Mouse (Mus musculus): ENCODE measurements around the gene 4922502D21Rik. TPM values are rescaled to one million over a fixed set of nuclear protein-coding genes. Genes with fewer than 3 reads are reported as not detected.

Gene 4922502D21Rik
- total RNA-seq (2023) = not detected in 2 replicates

GRCm38 (mm10) chr6:129331610-129332009, at the start of gene 4922502D21Rik:
Gene 4922502D21Rik (minus strand): TSS chr6:129331796.

GRCm38 (mm10) chr6:129342391-129342790, 10.8 kb upstream of the 4922502D21Rik start, which contains the start of gene Clec12a:
Gene Clec12a (plus strand): TSS chr6:129342691.

GRCm38 (mm10) chr6:129275220-129275619, 56.4 kb downstream of the 4922502D21Rik start, which contains the start of gene Cd69:
Gene Cd69 (minus strand): TSS chr6:129275436.

Other genes starting within 250 kb of the 4922502D21Rik start
- gene Clec2e, start 230.9 kb downstream of the 4922502D21Rik start, total RNA-seq (2023) = 0.18 TPM in 1 of 2 replicates, not detected in the other
- gene Clec2d, start 151.2 kb downstream of the 4922502D21Rik start, total RNA-seq (2023) = 14.3 and 24.8 TPM in 2 replicates
- gene Cd69, start 56.4 kb downstream of the 4922502D21Rik start, total RNA-seq (2023) = 39.1 and 48.5 TPM in 2 replicates
- gene Clec12a, start 10.9 kb upstream of the 4922502D21Rik start, total RNA-seq (2023) = 157 TPM in 2 replicates
- not detected in 2 replicates for gene Clec12b, start 54.1 kb upstream of the 4922502D21Rik start, total RNA-seq (2023)
- gene Clec1b, start 65.5 kb upstream of the 4922502D21Rik start, total RNA-seq (2023) = 12.0 and 13.0 TPM in 2 replicates
- 0.92 and 2.7 TPM in 2 replicates for gene Clec9a, start 77.1 kb upstream of the 4922502D21Rik start, total RNA-seq (2023)
- gene Clec1a, start 120.2 kb upstream of the 4922502D21Rik start, total RNA-seq (2023) = 0.23 and 0.57 TPM in 2 replicates
- gene Olr1, start 175.4 kb upstream of the 4922502D21Rik start, total RNA-seq (2023) = 35.0 and 36.3 TPM in 2 replicates
- 0.91 and 1.1 TPM in 2 replicates for gene Tmem52b, start 180.8 kb upstream of the 4922502D21Rik start, total RNA-seq (2023)
- 27.8 and 30.0 TPM in 2 replicates for gene Gabarapl1, start 201.4 kb upstream of the 4922502D21Rik start, total RNA-seq (2023)
- gene Klre1, start 246.1 kb upstream of the 4922502D21Rik start, total RNA-seq (2023) = not detected in 2 replicates

Data from neutrophil, adult 65 days (primary cell).